Mouse (Mus musculus) cerebellum, adult 8-10 months (tissue): ENCODE data around the gene Olfr829.
"Not testable (repeated sequence)": the region's sequence is repeated elsewhere in the genome, so short reads cannot be mapped to it uniquely, and the experiment has no call there.

Experiments
- DNase-seq: peaks from one replicate; pipeline ENCODE4 v3.0.0; 2022

The Olfr829 gene

GRCm38 (mm10) chr9:18854633-18855032, at the start of gene Olfr829:
Olfr829 (plus strand) TSS chr9:18854933.
- no peak for DNase-seq

GRCm38 (mm10) chr9:18819426-18819825, 35.3 kb upstream of the Olfr829 start, which contains the start of gene Olfr828:
Olfr828 (minus strand) TSS chr9:18819526.
- no peak for DNase-seq

- no peak for DNase-seq
Observed at GRCm38 (mm10) chr9:18874393-18874792, 19.7 kb downstream of the Olfr829 start, which contains the start of gene Olfr830. Olfr830 (plus strand) TSS chr9:18874693.

GRCm38 (mm10) chr9:18907699-18908098, 53.0 kb downstream of the Olfr829 start:
- DNase-seq = not testable (repeated sequence)
